Mouse (Mus musculus) 3134 (cell line): ENCODE results near the gene Atp8b4.

ENCODE experiments used
- DNase-seq: peaks from one replicate; pipeline ENCODE4 v3.0.0-alpha.2; 2011; ENCODE audit warnings: low spot score; ENCODE audit not compliant: insufficient read length; ENCODE audit errors: extremely low read depth

Atp8b4 gene

DNA sequence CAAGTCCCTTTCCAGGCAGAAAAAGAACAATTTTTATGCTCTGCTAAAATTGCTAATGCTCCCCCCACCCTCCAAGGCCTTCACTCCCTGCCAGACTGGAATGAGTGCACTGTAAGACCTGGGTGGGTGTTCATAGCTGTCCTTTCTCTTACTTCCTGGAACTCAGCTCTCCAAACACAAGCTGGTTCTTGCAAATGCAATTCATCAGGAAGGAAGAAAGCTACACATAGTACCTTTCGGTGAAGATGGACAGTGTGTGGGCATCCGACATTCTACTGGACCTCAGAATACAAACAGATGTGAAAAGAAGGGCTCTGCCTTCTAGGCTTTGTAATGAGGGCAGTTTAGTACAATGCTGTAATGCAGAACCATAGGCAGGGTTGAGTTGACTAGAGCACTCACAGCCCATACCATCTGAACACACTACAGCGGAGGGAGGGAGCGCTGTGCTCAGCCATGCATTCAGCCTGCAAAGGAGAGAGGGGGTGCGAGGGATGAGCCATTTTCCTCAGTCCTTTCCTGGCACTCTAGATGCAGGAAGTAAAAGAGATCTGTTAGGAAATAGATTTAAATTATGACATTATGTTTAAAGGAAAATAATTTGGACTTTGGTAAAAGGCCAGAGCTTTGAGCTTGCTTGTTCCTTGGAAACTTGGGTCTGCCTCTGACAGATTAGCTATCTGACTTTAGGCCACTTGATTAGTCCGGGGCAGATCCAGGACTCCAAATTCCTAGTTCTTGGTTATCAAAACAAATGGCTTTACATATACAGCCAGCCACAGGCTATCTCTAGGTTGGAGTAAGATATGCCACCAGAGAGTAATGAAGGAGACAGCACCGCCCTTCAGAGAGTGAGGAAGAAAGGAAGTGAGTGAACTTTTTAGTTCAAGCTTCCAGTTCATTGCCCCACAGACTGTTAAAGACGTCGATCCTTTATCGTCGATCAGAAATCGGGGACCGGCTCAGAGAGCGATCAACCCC lies 136.4 kb downstream of the Atp8b4 start:
- DNase-seq: no peak

DNA sequence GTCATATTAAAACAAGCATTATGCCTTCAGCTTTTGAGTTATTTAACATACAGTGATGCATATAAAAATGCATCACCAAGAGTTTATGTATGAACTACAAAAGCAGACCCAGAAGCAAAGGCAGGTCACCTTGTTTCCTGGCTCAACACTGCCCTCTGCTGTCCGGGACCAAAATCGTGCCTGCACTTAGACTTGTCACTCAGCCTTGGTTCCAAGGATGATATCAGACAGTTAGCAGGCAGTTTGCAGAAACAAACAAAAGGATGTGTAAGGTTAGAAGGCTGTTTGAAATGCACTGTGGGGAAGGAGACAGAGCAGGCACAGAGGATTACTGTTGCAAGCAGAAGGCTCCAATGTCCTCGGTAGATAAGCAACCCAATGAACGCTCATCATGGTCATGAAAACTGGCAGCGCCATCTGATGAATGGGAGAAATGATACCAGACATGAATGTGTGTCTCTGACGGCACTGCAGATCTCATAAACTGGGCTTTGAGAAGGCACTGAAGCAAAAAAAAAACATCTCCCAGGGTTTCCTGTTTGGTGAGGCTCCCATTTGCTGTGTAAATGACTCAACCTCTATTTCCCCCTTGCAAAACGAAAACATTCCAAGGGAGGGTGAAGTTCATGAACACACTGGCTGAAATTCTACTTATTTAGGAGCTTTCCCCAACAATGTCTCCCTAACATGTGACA lies 137.3 kb downstream of the Atp8b4 start:
- DNase-seq: peak; percentile 62

DNA sequence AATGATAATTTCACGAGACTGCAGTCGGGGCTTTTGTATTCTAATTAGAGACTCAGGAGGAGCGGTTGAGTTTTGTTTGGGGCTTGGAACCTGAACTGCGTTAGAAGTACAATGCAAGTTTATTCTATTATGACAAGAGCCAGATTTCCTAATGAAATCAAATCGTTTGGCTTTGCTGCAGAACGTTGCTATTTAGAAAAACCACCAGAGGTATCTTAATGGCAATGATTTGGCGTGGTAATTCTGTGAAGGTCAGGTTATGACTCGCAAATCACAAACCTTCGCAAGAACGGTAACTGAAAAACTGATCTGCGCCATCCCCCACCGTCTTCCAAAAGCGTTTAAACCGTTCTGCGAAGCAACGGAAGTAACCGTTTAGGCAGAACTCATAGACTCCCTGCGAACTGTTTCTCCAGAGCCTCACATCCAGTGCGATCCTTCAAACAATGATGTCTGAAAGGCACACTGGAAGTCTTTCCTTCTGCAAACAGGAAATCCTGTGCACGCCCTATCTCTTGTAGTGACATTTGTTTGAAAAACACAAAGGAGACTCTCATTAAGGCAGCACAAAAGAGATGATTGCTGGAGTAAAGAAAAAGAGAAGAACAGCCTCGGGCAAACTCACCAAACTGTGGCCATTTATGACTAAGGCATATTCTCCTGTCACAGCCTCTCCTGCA lies 139.2 kb downstream of the Atp8b4 start:
- DNase-seq: no peak

DNA sequence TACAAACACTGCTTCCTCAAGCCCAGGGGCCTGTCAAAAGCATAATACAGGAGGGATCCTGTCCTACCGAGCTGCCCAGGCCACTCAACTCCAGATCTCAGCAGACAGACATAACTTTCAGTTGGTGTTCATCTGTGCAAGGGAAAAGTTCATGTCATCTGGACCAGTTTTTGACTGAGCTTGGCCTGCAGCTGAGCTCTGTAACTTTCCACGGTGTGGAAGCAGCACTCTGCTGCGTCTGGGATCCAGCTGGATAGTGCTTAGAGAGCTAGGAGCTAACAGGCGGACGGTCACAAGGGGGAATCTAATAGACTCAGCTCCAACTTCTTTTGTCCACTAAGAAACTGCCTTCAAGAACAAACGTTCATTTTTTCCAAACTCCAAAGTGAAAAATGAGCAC lies 139.8 kb downstream of the Atp8b4 start:
- DNase-seq: no peak

DNA sequence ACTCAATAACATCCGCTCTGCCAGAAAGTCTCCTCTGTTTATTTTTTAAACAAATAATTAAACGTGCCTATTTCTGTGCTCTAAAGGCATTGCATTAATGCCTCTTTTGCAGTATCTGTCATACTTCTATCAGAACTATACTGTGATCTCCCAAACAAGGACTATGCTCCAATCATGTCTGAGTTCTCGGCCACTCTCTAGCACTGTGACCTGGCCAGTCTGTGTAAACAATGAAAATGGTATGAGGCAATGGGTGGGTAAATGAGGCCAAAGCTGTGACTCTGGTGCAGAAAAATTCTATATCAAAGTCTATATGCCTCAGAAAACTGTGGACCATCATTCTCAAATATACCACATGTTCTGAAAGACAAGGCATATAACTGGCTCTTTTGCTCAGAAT lies 140.5 kb downstream of the Atp8b4 start:
- no peak for DNase-seq

DNA sequence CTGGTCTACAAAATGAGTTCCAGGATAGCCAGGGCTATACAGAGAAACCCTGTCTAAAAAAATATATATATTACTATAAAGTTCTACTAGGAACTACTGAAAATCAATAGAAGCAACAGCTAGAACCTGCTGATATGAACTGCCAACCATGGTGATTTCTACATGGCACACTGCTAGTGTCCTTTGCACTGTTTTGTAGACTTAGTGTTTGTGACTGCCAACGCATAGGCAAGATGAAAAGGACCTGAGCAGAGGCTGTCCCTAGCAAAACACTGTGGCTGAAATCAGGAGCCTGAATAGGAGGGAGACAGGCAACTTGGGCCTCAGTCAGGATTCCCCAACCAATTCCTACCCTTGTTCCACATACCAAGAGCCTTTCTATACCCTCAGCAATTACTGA lies 141.2 kb downstream of the Atp8b4 start:
- no peak for DNase-seq

DNA sequence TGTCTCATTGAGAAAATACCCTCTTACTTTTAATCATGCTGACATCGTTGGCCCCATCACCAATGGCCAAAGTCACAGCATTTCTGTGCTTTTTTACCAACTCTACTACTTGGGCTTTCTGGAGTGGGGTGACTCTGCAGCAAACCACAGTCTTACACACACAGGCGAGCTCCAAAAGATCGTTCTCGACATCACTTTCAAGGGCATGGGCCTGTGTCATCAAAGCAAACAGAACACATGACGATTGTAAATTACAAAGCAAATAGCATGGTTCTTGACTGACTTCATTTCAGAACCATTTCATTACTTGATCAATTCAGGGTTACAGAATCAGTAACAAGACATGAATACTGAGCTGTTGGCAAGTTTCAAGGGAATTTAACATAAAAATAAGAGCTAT lies 141.7 kb downstream of the Atp8b4 start:
- no peak for DNase-seq

DNA sequence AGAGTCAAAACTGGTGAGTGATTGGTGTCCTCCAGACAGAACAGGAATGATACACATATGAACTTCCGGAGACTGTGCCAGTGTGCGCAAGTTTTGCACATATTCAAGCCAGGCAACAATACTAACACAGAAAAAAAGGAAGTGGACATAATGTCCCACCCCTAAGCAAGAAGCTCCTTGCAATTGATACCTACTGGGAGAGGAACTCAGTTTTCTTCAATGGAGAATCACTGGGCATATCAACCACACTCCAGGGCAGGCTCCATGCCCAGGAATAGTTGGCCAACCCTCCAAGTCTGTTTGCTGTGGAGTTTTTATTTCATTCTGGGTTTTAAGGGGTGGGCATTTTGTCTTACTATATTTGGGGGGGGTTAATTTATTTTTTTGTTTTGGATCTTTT lies 145.2 kb downstream of the Atp8b4 start:
- DNase-seq: no peak

DNA sequence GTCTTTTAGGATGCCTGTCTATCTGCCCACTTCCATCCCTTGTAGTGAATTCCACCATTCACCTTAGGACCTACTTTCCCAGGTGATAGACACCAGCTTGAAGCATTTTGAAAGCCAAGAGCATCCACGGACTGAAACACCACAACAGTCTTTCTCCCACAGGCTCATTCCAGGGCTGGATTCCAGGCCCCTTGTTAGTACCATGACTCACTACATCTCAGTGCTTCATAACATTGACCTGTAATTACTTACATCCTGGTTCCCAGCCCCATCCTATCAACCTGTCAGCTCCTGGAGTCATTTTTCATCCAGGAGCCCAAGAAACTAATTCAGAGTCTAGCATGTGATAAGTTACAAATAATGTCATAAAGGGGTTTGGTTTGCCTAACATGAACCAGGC lies 148.7 kb downstream of the Atp8b4 start:
- DNase-seq: peak; percentile 24

DNA sequence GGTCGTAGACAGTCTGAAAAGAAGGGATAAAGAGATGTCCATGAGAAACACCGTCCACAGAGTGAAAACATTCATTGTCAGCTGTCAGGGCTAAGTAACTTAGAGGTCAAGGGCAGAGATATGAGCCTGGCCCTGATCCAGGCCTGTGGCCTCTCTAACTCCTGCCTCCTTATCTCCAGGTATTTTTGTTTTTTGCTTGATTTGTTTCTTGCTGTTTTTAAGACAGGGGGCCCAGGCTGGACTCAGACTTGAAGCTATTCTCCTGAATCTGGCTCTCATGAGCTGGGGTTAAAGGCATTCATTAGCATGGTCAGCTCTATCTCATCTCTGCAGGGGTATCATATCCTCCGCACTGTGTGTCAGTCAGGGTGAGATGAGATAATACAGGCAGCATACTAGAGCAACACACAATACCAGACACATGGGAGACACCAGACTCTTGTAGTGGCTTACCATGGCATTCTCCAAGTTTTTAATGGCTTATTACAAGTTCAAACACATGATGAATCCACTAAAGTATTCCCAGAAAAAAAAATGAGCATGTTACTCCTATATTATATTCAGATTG lies 157.4 kb downstream of the Atp8b4 start:
- no peak for DNase-seq

DNA sequence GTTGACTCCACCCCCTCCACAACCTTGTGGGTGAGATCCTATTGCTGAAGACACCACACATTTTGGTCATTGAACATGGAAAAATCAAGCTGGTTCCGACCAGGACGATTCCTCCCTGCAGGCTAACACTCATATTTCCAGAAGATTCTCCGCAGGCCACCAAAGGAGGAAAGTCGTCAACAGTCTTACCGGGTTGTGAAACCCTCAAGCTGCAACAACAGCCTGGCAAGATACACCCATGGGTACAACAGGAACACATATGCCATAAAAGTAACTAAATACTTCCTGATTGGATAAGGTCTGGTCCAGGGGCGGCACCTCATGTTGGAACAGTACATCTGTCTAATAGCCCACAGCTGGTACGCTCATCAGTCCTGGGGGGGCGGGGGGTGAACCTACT lies 159.0 kb downstream of the Atp8b4 start:
- no peak for DNase-seq

DNA sequence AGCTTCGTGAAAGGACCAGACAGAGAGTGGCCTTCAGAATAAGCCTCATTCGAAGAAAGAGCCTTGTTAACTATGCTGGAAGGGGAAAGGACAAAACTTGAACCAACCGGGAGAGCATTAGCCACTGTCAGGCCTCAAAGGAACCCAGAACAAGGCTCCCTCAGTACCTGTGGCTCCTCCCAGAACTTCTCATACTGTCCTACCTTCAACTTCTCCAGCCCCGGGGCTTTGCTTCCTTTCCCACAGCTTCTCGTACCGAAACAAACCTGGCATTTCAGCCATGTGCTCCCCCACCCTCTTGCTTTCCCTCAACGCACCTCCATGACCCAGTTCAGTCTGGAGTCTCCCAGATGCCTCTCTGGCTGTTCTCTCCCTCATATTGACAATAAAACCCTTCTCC lies 160.3 kb downstream of the Atp8b4 start:
- DNase-seq: no peak

DNA sequence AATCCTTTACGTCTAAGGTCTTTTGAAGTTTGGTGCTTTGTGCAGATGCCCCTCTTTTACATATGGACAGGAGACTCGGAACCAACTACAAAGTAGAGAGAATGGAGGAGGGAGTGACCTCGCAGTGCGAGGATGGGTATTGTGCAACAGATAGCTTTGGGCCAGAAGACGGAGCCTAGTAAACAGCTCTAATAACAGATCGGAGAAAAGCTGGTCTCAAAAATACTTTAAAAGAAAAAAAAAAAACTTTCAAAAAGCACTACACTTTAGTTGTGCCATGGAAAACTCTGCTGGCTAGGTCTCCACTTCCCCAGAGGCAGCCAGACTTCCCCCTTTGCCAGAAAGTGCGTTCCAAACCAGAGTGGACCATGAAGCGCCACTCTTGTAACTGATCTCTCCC lies 161.0 kb downstream of the Atp8b4 start:
- no peak for DNase-seq

DNA sequence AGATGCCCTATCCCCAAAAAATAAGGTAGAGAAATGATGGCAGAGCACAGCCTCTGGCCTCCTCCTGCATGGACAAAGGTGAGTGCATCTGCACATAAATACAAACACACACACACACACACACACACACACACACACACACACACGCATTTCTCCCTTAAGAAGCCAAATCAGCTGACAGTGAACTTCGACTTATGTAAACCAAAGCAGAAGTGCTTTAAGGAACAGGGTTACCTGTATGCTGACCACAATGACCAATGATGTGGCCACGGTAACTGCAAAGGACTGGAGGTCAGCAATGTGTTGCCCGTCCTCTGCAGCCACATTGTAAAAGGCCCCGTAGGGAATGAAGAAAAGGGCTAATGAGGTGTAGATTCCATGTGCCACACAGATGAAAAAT lies 163.3 kb downstream of the Atp8b4 start:
- no peak for DNase-seq

DNA sequence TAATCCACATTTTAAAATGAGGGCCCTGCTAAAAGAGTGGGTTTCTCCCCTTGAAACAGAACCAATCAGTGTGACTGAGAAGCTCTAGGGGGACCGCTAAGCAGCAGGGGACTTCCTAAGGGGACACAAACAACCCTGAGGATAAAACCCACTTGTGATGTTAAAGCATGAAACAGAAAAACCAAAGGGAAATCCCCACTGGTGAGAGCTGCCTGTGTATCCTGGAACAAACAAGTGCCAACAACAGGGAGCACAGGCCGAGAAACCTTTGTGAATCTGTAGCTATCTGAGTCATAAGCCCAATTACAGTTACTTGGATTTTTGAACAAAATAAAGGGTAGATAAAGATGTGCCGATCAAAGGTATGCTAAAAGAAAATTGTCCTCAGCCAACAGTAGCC lies 168.7 kb downstream of the Atp8b4 start:
- DNase-seq: no peak

DNA sequence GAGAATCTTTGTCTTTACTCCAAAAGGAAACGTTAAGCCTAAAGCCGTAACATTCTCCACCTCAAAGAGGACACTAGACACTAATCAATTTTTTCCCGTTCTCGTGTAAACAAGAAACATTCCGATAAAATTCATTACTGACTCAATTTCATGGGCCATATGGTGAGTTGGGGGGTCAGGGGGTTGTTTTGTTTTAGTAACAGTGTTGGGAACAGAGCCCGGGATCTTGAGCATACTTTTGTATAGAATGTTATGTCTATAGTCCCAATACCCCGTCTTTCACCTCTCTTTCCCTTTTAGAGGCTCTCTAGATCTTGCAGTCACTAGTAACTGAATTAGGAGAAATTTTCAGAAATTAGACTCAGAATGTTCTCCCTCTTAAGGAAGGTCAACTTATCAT lies 177.3 kb downstream of the Atp8b4 start:
- DNase-seq: no peak

DNA sequence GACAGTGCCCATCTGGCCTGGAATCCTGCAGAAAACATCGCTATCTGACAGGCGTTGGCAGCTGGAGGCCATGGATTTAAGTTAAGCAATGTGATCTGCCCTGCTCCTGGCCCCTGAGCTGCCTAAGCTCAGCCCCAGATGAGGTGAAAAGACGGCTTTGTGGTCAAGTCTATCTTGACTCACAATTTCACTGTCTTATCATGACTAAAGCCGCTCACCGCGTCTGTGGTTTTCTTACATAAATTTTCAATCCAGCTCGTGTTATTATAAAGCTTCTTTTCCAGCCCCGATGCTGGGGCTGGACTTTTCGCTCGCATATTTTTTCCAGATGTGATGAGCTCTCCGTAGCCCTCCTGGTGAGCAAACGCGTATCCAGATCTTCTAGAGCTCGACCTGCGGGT lies 177.8 kb downstream of the Atp8b4 start:
- peak; percentile 57 for DNase-seq

DNA sequence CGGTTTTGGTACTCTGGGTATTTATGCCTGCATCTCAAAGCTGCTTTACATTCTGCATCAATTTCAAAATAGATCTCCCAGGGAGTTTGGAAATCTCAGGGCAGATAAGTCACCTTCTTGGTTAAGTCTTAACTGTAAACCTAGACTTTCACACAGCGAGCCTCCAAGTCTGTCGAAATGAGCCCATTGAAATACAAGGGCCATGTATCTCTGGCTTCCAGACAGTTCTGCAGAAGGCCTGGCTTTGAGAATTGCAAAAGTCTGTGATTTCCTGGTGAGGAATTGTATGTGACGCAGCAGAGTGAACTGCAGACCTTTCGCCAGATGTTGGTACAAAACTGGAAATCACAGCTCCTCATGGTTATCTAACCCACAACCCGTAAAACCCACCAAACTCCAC lies 182.4 kb downstream of the Atp8b4 start:
- no peak for DNase-seq

DNA sequence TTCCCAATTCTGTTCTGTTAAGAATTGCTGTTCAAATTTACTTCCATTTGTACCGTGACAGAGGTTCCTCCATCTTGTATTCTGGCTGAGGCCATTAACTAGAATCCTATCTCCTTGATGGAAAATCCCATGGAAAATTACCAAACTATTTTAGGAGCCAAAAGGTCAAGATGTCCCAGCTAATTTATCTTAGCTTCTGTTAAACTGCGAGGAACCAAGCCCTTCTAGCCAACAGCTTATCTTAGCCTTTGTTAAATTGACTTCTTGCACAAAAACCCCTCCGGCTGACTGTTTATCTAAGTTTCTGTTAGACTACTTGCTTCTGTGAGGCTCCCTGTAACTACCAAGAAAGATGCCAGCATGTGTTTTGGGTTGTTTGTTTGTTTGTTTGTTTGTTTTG lies 183.5 kb downstream of the Atp8b4 start:
- no peak for DNase-seq

DNA sequence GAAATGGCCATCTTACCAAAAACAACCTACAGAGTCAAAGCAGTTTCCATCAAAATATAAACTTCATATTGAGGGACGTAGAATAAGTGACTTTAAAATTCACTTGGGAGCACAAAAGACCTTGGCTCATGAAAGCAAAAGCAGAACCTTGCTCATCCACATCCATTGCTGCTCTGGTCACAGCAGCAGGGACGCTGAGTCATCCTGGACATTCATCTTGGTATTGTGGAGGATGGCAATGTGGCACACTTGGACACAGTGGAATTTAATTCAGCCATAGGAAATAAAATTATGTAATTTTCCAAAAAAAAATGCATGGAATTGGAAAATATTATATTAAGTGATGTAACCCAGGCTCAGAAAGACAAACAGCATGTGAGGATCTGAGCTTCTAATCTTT lies 184.1 kb downstream of the Atp8b4 start:
- DNase-seq: no peak

DNA sequence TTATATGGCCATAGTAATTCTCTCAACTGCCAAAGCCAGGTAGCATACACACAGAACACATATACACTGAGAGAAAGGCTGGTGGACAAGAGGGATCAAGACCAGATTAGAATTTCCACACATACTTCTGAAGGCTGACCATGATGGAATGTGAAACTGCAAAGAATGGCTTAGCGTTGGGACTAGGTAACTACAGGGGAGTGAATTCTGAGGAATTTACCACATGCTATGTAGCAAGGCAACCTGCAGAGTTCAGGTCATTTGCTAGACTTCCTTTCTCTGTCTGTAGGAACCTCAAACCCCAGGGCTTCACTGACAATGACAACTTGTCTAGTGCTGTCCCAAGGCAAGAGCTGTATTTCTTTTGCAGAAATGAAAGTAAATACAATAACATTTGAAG lies 189.4 kb downstream of the Atp8b4 start:
- no peak for DNase-seq
